Mouse (Mus musculus) G1E (cell line): ENCODE results near the gene Pde4d.

Experiments
- CTCF ChIP-seq: IDR thresholded peaks from 2 replicates; pipeline ENCODE4 v1.5.1; 2012; ENCODE audit warnings: low read depth, low read length, inconsistent platforms, mixed read lengths
- TAL1 ChIP-seq: conservative IDR thresholded peaks from 2 replicates; pipeline ENCODE4 v1.6.1; 2012; ENCODE audit warnings: low read depth, low read length, inconsistent platforms, mixed read lengths

DNA sequence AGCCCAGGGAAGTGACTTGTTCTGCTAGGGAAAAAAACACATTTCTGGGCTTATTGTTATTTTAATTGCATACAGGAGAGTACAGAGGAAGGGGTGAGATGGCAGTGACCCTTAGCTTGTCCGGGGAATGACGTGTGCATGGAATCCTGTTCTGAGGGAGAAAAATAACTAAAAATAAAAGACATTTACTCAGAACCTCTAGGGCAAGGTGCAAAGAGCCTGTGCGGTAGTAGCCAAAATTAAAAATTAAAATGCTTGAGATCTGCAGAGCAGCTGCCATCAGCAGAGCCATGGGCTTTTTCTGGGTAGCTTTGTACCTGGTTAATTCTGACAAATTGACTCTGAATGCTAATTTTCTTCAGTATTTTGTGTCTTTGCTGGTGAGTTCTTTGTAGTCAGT, 322.6 kb downstream of the Pde4d start:
- TF ChIP-seq TAL1 (no peak), CTCF (no peak)
